Mouse (Mus musculus): ENCODE results near the gene Pop4. TPM values are rescaled to one million over a fixed set of nuclear protein-coding genes. Genes with fewer than 3 reads are reported as not detected.

Pop4 gene
- polyA plus RNA-seq (2014; fragmentation: Illumina TruSeq; extraction: RNeasy Lipid Tissue Mini Kit (QIAGEN cat#74804); ENCODE audit: low read depth, low replicate concordance): 22.3 TPM

DNA sequence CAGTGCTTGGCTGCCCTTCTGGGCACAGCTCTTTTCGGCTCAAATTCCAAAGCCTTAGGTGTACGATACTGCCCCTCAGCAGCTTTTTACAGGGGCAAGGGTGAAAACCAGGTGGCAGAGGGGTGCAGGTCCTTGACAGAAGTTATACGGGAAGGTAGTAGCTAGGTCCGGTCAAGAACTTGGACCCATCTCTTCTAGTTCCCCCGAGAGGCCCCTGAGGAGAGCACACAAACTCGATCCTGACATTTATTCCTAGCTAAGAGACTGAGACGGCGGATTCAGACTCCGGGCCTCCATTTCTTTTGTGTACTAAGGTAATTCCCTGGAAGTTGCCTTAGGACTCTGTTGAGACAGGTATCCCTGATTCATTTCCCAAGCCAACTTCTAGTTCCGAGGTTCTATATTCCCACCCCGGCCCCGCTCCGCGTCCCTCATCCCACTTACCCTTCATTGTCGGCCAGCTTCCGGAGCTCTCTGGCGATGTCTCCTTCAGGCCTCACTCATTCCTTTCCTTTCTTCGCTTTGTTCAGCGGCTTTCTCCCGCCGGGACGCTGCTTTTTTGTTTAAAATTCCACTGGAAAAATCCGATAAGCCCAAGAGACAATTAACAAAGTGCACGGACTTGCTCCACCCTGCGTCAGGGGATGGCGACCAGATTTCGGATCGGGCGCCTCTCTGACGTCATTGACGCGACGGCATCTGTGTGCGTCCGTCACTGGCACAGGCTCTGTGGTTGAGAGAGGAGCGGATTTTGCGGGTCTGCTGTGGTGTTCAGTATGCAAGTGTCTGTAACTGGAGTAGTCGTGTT is at the start of gene Pop4:
Pop4 (minus strand) TSS at position 721 of the 808 bp plus-strand sequence.

DNA sequence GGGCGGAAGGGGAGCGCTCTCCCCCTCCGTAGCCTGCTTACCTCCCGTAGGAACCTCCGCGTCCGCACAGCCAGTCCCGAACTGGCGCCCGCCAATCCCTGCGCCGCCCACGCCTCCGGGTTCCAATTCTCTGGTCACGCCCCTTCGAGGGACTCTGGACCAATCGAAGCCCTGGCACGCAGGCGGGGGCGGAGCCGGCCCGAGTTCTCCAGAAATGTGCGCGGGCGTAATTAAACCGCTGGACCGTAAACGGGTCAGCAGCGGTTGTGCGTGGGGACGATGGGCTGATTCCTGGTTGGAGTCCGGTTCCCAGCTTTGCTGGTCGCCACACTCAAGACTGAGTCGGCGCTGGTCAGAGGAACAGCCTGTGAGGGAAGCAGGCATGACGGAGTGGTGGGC is 43.3 kb downstream of the Pop4 start, which contains the start of gene Plekhf1:
Plekhf1 (minus strand) TSS at position 117 of the 399 bp plus-strand sequence.

Other genes starting within 250 kb of the Pop4 start
- gene Uri1, start 247.9 kb downstream of the Pop4 start, polyA plus RNA-seq (2014; fragmentation: Illumina TruSeq; extraction: RNeasy Lipid Tissue Mini Kit (QIAGEN cat#74804); ENCODE audit: low read depth, low replicate concordance): 42.5 TPM
- 1.9 TPM for gene Ccne1, start 163.9 kb downstream of the Pop4 start, polyA plus RNA-seq (2014; fragmentation: Illumina TruSeq; extraction: RNeasy Lipid Tissue Mini Kit (QIAGEN cat#74804); ENCODE audit: low read depth, low replicate concordance)
- 46.0 TPM for gene 1600014C10Rik, start 88.2 kb downstream of the Pop4 start, polyA plus RNA-seq (2014; fragmentation: Illumina TruSeq; extraction: RNeasy Lipid Tissue Mini Kit (QIAGEN cat#74804); ENCODE audit: low read depth, low replicate concordance)
- 3.6 TPM for gene Plekhf1, start 43.4 kb downstream of the Pop4 start, polyA plus RNA-seq (2014; fragmentation: Illumina TruSeq; extraction: RNeasy Lipid Tissue Mini Kit (QIAGEN cat#74804); ENCODE audit: low read depth, low replicate concordance)